Mouse (Mus musculus): ENCODE measurements around the gene Spata2l.
"Not testable (repeated sequence)": the region's sequence is repeated elsewhere in the genome, so short reads cannot be mapped to it uniquely, and the experiment has no call there.

The Spata2l gene

DNA sequence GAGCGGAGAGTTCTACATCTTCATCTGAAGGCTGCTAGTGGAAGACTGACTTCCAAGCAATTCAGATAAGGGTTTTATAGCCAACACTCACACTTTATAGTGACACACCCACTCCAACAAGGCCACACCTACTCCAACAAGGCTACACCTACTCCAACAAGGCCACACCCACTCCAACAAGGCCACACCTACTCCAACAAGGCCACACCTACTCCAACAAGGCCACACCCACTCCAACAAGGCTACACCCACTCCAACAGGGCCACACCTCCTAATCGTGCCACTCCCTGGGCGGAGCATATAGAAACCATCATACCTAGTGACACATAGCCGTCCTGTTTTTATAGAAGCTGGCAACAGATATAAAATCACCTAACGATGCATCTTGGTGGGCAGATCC is 39.0 kb downstream of the Spata2l start:
- DNase-seq, result not testable (repeated sequence)

DNA sequence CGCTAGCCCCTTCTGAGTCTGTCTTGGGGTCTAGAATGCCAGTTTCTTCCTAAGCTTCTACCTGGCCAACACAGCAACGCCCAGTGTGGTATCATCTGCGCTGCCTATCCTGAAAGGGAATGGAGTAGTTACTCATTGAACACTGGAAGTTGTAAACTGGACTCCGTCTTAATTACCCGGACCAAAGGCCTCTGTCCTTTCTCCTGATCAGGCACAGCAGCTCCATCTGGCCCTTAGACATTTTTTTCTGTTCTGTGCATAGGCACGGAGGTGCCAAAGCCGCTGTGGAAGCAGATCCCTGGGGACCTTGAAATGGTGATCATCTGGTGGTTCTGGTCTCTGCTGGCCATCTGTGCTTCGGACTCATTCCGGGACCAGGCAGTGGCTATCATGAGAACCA is 42.3 kb downstream of the Spata2l start:
- DNase-seq, result no peak

DNA sequence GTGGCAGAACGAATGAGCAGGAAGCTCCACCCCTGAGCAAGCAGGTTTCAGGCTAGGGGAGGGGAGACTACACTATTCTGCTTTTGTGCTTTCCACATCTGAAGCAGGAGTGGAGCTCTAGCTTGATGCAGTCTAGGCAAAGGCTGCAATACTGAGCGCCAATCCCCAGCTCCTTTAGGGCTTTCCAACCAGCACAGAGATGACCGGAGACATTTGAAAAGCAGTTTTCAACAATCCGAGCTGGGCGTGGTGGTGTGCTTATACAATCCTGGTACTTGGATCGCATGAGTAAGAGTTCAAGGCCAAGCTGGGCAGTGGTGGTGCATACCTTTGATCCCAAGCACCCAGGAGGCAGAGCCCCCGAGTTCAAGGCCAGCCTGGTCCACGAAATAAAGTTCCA is 44.1 kb downstream of the Spata2l start:
- DNase-seq, result no peak

DNA sequence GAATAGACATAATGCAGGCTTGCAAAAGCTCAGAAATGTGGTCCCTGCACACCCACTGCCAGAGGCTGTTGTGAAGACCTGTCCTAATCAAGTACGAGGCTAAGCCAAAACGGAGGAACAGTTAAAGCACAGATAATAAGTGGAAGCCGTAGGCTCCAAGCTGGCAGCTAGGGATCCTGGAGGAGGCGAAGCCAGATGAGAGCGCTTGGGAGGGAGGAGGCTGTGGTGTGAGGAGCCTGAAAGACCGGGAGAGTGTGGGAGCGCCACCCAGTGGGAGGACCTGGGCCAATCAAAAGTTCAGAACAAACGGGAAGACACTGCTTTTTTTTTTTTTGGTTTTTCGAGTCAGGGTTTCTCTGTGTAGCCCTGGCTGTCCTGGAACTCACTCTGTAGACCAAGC is 45.4 kb downstream of the Spata2l start:
- peak; percentile 82 to 83 for DNase-seq

DNA sequence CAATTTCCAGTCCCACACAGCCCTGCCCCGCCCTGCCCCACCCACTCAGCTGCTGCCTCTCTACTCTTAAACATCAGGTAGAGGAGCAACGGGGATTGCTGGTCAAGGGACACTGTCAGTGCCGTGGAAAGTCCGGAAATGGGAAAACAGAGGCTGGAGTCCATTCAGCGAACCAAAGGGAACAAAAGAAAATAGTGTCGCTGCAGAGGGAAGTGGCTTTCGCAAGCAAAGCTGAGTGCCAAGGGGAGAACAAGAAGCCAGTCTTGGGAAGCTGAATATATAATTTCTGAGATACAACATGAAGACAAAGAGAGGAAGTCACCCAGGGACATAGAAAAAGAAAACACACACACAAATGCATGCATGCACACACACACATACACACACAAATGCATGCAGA is 47.2 kb downstream of the Spata2l start:
- no peak for DNase-seq

DNA sequence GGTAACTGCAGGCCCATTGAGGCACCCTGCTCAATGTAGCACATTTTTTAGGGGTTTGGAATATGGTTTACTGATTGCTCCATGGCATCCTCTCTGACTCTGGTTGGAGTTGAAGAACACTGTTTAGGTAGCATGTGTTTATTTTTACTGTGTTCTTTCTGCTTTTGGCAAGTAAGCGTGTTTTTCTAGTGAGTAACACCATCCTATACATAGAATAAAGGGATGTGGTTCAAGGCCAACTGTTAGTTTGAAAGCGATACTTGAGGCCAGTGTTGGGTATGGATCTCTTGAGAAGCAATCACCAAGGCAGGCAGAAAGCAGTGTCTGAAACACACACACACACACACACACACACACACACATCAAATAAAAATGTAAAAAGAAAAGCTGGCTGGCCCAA is 48.0 kb downstream of the Spata2l start:
- no peak for DNase-seq

- no peak for DNase-seq
Measured at GRCm38 (mm10) chr8:123185566-123186409, 50.2 kb downstream of the Spata2l start, which contains the start of gene Dpep1. Dpep1 (plus strand) TSS chr8:123186242.

DNA sequence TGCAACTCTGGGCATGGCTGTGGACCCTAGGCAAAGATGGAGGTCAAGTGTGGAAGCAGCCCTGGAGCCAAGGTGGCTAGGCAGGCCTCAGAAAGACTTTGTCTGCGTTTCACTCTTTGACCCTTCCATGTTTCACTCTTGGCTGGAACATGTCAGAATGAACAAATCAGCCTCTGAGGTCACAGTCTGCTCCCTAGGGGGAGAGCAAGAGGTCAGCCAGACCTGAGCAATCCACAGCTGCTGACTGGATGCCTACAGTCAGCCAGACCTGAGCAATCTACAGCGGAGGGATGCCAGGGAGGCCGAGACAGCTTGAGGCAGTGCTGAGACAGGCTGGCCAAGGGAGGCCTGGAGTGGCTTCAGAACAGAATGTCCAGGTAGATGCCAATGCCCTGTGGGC is 54.6 kb downstream of the Spata2l start:
- no peak for DNase-seq

All from cerebellum, postnatal 10 days (tissue).